Mouse (Mus musculus) urinary bladder, adult 18-20 months (tissue): ENCODE data around the gene Zfp2.
A peak's percentile ranks its signal among the peaks of the same experiment; 100 is the strongest.

Source experiments
- DNase-seq, 2 experiments: peaks; one replicate each; pipeline ENCODE4 v3.0.0; 2022; ENCODE audit warnings: low spot score in 2 of 2, mixed read lengths in 2 of 2

Zfp2 gene

GRCm38 (mm10) chr11:50915671-50916320 is at the start of gene Zfp2:
Zfp2 (minus strand) TSS chr11:50916165.
- DNase-seq = peak; percentile 86 to 87

GRCm38 (mm10) chr11:50964886-50965285 is 48.9 kb upstream of the Zfp2 start:
- DNase-seq = no peak

- DNase-seq = no peak
Observed at GRCm38 (mm10) chr11:50953665-50954064, 37.7 kb upstream of the Zfp2 start, which contains the start of gene Prop1. Prop1 (minus strand) TSS chr11:50953765.

- DNase-seq = no peak
Observed at GRCm38 (mm10) chr11:50952290-50952689, 36.3 kb upstream of the Zfp2 start.

GRCm38 (mm10) chr11:50943506-50943905 is 27.5 kb upstream of the Zfp2 start, which contains the start of gene 4933414I15Rik:
4933414I15Rik (minus strand) TSS chr11:50943765.
- no peak for DNase-seq

GRCm38 (mm10) chr11:50942386-50942785 is 26.4 kb upstream of the Zfp2 start:
- DNase-seq = no peak

GRCm38 (mm10) chr11:50939621-50940366 is 23.8 kb upstream of the Zfp2 start:
- DNase-seq = no peak

- no peak for DNase-seq
Observed at GRCm38 (mm10) chr11:50938435-50938834, 22.5 kb upstream of the Zfp2 start.

GRCm38 (mm10) chr11:50932040-50932439 is 16.1 kb upstream of the Zfp2 start:
- no peak for DNase-seq

GRCm38 (mm10) chr11:50931451-50931866 is 15.5 kb upstream of the Zfp2 start, which contains the start of gene Zfp354b:
Zfp354b (minus strand) TSS chr11:50931633.
- DNase-seq = peak; percentile 76 to 79

- no peak for DNase-seq
Observed at GRCm38 (mm10) chr11:50931021-50931420, 15.1 kb upstream of the Zfp2 start.

GRCm38 (mm10) chr11:50930469-50931014 is 14.6 kb upstream of the Zfp2 start:
- no peak for DNase-seq

GRCm38 (mm10) chr11:50914461-50914860 is 1.5 kb downstream of the Zfp2 start:
- no peak for DNase-seq

- no peak for DNase-seq
Observed at GRCm38 (mm10) chr11:50913301-50913700, 2.7 kb downstream of the Zfp2 start.

GRCm38 (mm10) chr11:50908136-50908535 is 7.8 kb downstream of the Zfp2 start:
- DNase-seq = no peak

GRCm38 (mm10) chr11:50897359-50897758 is 18.6 kb downstream of the Zfp2 start:
- no peak for DNase-seq

- DNase-seq = no peak
Observed at GRCm38 (mm10) chr11:50892441-50892840, 23.5 kb downstream of the Zfp2 start.

- peak; percentile 69 to 77 for DNase-seq
Observed at GRCm38 (mm10) chr11:50887390-50888128, 28.4 kb downstream of the Zfp2 start, which contains the start of gene Zfp454. Zfp454 (minus strand) TSS chr11:50887651.

- DNase-seq = no peak
Observed at GRCm38 (mm10) chr11:50886933-50887293, 29.1 kb downstream of the Zfp2 start.

- DNase-seq = no peak
Observed at GRCm38 (mm10) chr11:50886231-50886932, 29.6 kb downstream of the Zfp2 start.

GRCm38 (mm10) chr11:50883756-50884155 is 32.2 kb downstream of the Zfp2 start:
- DNase-seq = no peak
